Mouse (Mus musculus) right cerebral cortex, adult 18-20 months (tissue): ENCODE data around the gene Hoxd12.

Experiments used
- DNase-seq: peaks from one replicate; pipeline ENCODE4 v3.0.0; 2022; ENCODE audit warnings: mixed read lengths

The Hoxd12 gene

GRCm38 (mm10) chr2:74682796-74683195 is 8.0 kb downstream of the Hoxd12 start:
- DNase-seq = no peak

DNA sequence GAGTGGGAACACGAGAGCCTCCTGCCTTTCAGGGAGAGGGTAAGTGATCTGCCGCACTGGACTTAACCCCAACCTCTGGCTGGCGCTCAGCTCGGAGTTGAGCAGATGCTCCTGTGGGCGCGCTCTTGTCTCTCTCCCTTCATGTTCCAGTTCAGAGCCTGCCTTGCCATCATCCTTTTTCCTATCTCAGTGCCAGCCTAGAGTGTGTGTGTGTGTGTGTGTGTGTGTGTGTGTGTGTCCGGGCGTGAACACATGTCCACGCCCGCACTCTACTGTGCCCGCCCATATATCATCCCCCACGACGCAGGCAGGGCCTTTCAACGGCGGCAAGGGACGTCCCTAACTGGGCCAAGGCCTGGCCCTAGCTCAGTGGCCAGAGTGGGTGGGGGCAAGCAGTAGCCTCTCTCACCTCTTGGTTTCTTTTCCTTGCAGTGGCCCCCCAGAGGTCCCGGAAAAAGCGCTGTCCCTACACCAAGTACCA is 8.7 kb downstream of the Hoxd12 start:
- no peak for DNase-seq

- no peak for DNase-seq
Measured at GRCm38 (mm10) chr2:74684106-74684505, 9.3 kb downstream of the Hoxd12 start.

DNA sequence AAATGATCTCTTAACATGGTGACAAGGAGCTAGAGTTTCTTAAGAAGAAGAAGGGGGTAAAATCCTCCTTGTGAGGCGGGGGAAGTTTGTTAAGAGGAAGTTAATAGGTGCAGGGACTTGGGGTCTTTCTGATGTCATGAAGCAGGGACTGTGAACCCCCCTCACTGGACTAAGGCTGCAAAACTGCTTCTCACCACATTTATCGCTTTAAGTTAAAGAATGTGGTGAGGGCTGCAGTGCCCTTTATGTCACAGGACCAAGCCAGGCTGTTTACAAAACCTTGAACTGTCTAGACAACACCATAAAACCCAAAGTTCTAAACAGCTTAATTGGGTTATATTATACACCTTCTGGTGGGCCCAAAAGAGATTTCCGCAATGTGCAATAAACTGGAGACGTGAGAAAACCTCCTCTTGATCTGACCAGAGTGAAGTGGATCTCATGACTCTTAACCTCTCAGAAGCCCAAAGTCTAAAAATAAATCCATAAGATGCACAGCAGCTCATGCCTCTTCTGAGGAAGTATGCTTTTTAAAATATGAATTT is 10.3 kb downstream of the Hoxd12 start:
- DNase-seq = no peak

GRCm38 (mm10) chr2:74686301-74686987 is 11.6 kb downstream of the Hoxd12 start:
- peak; percentile 48 for DNase-seq

- no peak for DNase-seq
Measured at GRCm38 (mm10) chr2:74686988-74687697, 12.3 kb downstream of the Hoxd12 start.

DNA sequence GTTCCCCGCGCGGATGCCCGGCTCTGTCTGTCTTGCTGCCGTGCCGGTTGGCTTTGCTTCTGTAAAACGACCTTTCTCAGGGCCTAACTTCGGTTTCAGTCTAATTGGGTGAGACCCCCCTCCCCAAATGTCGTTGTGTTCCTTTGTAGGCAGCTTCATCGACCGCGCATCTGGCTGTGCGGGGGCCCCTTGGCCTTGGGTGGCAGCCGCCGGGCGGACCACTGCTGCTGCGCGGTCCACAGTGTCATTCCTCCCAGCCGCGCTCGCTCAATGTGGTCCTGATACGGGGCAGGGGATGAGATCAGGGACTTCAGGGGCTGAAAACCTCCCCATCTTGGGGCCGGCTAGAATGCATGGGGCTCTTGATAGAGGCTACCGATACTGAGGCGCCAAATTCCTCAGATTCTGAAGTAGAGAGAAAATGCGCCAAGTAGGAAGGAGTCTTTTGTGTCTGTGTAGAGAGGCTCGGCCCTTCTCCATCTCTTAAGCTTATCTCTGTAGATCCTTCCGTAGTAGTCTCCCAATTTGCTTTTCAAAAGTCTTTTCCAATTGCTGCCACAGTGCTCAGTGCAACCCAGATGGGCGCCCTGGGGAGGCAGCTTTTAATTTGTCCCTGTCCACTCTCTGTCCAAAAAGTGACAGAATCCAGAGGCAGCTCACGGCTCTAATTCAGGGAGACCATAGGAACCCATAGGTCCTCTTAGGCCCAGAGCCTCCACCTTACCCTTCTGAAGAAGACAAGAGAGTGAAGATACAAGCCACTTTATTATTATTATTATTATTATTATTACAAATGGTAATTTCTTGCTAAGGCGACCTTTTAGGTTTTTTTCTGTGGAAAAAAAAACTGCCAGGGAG is 13.1 kb downstream of the Hoxd12 start:
- no peak for DNase-seq

DNA sequence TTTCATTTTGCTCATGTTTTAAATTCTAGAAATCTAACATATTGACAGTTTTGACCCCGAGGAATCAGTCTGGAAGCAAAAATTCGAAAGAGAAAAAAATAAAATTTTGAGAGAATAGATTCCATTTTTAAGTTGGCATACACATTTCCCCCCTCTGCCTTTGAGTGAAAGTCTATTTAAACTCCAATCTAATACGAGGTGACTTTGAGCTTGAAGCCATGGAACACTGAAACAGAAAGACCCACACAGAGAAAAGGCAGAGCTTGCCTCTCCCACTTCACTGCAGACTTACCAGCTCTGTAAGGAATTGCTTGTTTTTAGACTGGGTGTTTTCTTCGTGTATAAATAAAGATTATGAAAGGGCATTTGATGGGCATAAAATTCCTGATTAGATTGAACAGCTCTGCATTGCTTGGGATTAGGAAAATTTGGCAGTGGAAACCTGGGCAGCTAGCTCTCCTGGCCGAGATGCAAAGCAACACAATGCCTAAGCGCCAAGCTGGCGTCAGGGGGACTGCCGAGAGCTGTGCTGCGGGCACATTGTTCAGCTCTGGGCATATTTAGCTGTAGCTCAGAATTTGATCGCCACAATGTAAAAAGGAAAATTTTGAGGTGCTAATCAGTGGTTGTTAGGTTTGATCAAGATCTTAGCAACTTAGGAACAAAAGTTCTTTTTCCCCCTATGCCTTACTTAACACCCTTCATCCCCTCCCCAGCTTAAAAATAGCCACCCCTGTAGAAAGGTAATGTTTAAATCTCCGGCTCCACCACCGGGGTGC is 14.2 kb downstream of the Hoxd12 start:
- DNase-seq = no peak

GRCm38 (mm10) chr2:74689574-74690337 is 14.9 kb downstream of the Hoxd12 start:
- DNase-seq = no peak

- DNase-seq = no peak
Measured at GRCm38 (mm10) chr2:74690338-74690716, 15.5 kb downstream of the Hoxd12 start.

DNA sequence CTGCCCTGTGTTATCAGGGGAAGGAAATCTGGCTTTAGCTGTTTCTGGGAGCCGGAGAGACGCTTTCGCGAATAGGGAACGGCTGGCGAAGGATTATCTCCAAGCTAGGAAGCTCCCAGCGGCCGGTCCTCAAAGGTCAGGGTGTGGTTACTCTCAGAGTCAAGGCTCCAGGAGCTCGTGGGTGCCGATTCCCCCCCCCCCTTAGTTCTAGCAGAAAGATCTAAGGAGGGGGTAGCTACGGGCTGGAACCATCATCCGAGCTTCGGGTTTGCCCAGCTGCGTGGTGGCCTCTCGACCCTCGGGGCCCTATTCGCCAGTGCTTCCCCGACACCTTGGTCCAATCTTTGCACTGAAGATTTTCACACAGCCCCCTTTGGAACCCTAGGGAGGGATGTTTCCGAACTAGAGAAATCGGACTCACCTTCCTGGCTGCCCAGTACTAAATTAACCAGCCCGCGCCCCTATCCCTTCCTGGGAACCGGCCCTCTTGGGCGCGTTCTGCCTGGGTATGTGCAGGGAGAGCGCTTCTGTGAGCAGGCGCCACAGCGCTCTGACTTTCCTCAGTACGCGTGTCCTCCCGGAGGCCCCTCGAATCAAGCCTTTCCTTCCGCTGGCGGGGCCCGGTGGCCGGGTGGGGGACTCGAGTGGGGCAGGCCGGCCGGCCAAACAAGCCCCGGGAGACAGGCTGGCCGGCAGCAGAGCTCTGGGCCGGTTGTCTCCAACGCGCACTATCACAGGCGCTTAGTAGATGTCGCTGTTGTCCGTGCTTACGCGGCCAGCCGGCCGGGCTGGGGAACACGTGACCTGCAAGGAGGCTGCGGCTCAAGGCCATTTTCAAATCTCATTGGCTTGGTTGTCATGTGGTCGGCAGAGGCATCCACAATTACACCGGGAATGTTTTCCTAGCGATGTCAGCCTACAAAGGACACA is 16.5 kb downstream of the Hoxd12 start, which contains the start of gene Hoxd10:
Gene Hoxd10 (plus strand): TSS at position 903 of the 930 bp plus-strand sequence.
- DNase-seq = no peak

- DNase-seq = no peak
Measured at GRCm38 (mm10) chr2:74691995-74692807, 17.4 kb downstream of the Hoxd12 start.

- DNase-seq = no peak
Measured at GRCm38 (mm10) chr2:74692808-74693431, 18.1 kb downstream of the Hoxd12 start.

GRCm38 (mm10) chr2:74693432-74693827 is 18.6 kb downstream of the Hoxd12 start:
- no peak for DNase-seq

DNA sequence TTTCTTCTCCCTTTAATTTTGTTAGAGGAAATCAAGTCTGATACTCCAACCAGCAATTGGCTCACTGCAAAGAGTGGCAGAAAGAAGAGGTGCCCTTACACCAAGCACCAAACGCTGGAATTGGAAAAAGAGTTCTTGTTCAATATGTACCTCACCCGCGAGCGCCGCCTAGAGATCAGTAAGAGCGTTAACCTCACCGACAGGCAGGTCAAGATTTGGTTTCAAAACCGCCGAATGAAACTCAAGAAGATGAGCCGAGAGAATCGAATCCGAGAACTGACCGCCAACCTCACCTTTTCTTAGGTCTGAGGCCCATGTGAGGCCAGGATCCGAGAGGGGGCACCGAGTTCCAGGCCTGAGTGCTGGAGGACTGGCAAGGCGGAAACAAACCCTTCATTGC is 19.3 kb downstream of the Hoxd12 start:
- DNase-seq = no peak

- no peak for DNase-seq
Measured at GRCm38 (mm10) chr2:74695383-74695782, 20.6 kb downstream of the Hoxd12 start.

DNA sequence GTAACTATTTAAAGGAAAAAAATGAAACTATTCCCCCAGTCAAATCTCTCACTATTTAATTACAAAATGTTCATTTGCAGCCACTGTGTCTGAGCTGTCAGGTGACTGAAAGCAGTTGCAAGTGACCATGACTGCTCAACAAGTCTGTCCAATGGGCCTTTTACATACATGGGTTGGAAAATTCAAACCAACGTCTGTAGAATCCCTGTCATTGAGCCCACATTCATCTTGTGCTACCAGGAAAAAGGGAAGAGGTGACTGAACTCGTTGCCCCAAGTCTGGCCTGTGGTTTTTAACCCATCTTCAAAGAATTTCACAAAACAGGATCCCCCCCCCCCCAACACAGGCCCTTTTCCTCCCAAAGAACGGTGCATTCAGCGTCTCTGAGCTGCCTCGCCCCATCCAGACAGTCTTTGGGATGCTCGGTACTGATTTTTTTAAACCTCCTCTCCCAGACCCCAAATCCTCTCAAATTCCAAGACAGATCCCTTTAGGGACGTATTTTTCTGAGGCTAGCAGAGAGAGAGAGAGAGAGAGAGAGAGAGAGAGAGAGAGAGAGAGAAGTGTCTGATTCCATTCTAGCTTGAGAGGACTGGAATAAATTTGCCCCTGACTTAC is 21.1 kb downstream of the Hoxd12 start:
- DNase-seq = no peak
